Mouse (Mus musculus) erythroblast, embryonic 14.5 days (primary cell): ENCODE results near the gene Ctsw.

Source experiments
- GATA1 ChIP-seq: IDR thresholded peaks from 2 replicates; pipeline ENCODE4 v1.6.1; 2012; ENCODE audit warnings: low read length, inconsistent platforms, mixed read lengths
- TAL1 ChIP-seq: IDR thresholded peaks from 3 replicates; pipeline ENCODE4 v1.6.1; 2012; ENCODE audit warnings: low read length, inconsistent platforms, mixed read lengths

DNA sequence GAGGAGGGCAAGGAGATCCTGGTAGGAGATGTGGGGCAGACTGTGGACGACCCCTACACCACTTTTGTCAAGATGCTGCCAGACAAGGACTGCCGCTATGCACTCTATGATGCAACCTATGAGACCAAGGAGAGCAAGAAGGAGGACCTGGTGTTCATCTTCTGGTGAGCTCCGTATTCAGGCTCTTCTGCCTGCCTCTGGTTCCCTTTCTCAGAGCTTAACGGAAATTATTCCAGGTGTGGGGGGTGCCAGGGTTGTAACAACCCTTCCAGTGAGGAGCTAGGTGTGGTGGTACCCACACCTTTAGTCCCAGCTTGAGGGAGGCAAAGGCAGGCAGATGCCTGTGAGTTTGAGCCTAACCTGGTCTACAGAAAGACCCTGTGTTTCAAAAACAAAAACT, 24.3 kb upstream of the Ctsw start:
- no peak for TF ChIP-seq GATA1
- no peak for TF ChIP-seq TAL1
